Comparison of ENCODE assay signal across 9 mouse cellular contexts in the genomic region with DNA sequence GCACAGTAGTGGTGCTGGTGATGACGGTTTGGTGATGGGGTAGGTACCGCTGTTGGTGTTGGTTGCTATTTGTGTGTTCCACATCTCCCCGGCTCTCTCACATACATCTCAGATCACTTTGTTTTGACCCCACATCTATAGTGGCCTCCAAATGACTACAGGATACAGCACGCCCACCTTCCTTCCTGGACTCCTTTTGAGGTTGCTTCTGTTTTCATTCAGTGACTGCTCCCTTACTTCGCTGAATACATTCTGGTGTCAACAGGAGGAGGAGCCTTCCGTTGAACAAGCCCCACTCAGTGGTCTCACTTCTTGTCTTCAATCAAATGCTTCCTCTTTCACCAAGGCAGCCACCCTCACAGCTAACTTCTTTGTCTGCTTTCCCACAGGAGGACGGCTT. TPM values are rescaled to one million over a fixed set of nuclear protein-coding genes. Genes with fewer than 3 reads are reported as not detected.
DNase-seq lines count a peak whose midpoint lies in the region; ATAC-seq and TF ChIP-seq lines count a peak whose summit lies in the region.
"Had no signal": no experiment of that assay in that cellular context is flagged by ENCODE, and none has a peak within 500 bp of the region (broad histone marks: within the 10 kb centered on the region; RNA-seq: fewer than 3 reads in every experiment).

No protein-coding gene starts in this region.

- H3K4me1 ChIP-seq in heart, embryonic 15.5 days (replicated peaks), result peaks cover 23% of the 10 kb centered on the region
- H3K4me1 ChIP-seq in heart, embryonic 12.5 days (replicated peaks), result peaks cover 29% of the 10 kb centered on the region
- peaks cover 6% of the 10 kb centered on the region for H3K4me1 ChIP-seq in ES-Bruce4 (ENCODE audit: control insufficient read depth, insufficient read depth, low read length)
- H3K4me1 ChIP-seq in lung, postnatal 0 days (ENCODE audit: insufficient read depth, low read depth, low read length), result peaks cover 10% of the 10 kb centered on the region; the same call in 1 of the 2 replicates

- TF ChIP-seq POLR2A in ES-Bruce4 (IDR thresholded peaks at IDR 0.05; ENCODE audit: insufficient read depth, low read length), result no peak

- no peak for TF ChIP-seq CTCF in ES-Bruce4 (IDR thresholded peaks at IDR 0.05; ENCODE audit: low read depth, low read length)
- no peak for TF ChIP-seq CTCF in lung, postnatal 0 days (IDR thresholded peaks at IDR 0.05)

- no peak for ATAC-seq in heart, embryonic 15.5 days (replicated peaks; ENCODE audit: insufficient number of reproducible peaks, insufficient read depth, low FRiP score, low read depth)
- no peak for ATAC-seq in heart, embryonic 12.5 days (ENCODE audit: insufficient number of reproducible peaks, low FRiP score)
- no peak for ATAC-seq in lung, postnatal 0 days
- no peak for ATAC-seq in megakaryocyte-erythroid progenitor cell, adult 5-6 weeks (replicated peaks; ENCODE audit: low FRiP score, low TSS enrichment, poor library complexity, severe bottlenecking)

- no peak for TF ChIP-seq EP300 in ES-Bruce4 (IDR thresholded peaks at IDR 0.05; ENCODE audit: insufficient read depth, low read depth, low read length)
- no peak for TF ChIP-seq EP300 in lung, postnatal 0 days (IDR thresholded peaks at IDR 0.05)

- WGBS in heart, embryonic 15.5 days, result 49% methylated on average over 7 of the region's 7 CpGs
- WGBS in heart, embryonic 12.5 days, result 58% methylated on average over 7 of the region's 7 CpGs
- 50% methylated on average over 7 of the region's 7 CpGs for WGBS in lung, postnatal 0 days

- H3K9ac ChIP-seq in heart, embryonic 15.5 days, result no peak overlapping the region
- H3K9ac ChIP-seq in heart, embryonic 12.5 days, result no peak overlapping the region
- no peak overlapping the region for H3K9ac ChIP-seq in ES-Bruce4 (ENCODE audit: low read depth, poor library complexity, severe bottlenecking)
- no peak overlapping the region for H3K9ac ChIP-seq in lung, postnatal 0 days (replicated peaks; ENCODE audit: low read depth)

- peak overlapping the region; percentile 58 for H3K27ac ChIP-seq in heart, embryonic 15.5 days
- H3K27ac ChIP-seq in heart, embryonic 12.5 days (ENCODE audit: poor library complexity, severe bottlenecking), result no peak overlapping the region
- peak overlapping the region; percentile 96; the same call in 1 of the 2 replicates for H3K27ac ChIP-seq in ES-Bruce4 (ENCODE audit: insufficient read depth, low read length)
- no peak overlapping the region for H3K27ac ChIP-seq in lung, postnatal 0 days (ENCODE audit: low read length)

- no peaks in the 10 kb centered on the region for H3K9me3 ChIP-seq in heart, embryonic 15.5 days (replicated peaks)
- H3K9me3 ChIP-seq in heart, embryonic 12.5 days (replicated peaks), result no peaks in the 10 kb centered on the region
- H3K9me3 ChIP-seq in ES-Bruce4 (replicated peaks; ENCODE audit: control insufficient read depth, insufficient read depth, low read length, poor library complexity, severe bottlenecking), result no peaks in the 10 kb centered on the region
- H3K9me3 ChIP-seq in lung, postnatal 0 days (ENCODE audit: low read length), result no peaks in the 10 kb centered on the region

- H3K4me3 ChIP-seq in heart, embryonic 15.5 days, result no peak overlapping the region
- no peak overlapping the region for H3K4me3 ChIP-seq in heart, embryonic 12.5 days
- H3K4me3 ChIP-seq in ES-Bruce4 (ENCODE audit: low read depth, low read length), result no peak overlapping the region
- no peak overlapping the region for H3K4me3 ChIP-seq in lung, postnatal 0 days (ENCODE audit: low read depth, low read length)

- H3K27me3 ChIP-seq in heart, embryonic 15.5 days, result no peaks in the 10 kb centered on the region
- H3K27me3 ChIP-seq in heart, embryonic 12.5 days (replicated peaks), result no peaks in the 10 kb centered on the region
- no peaks in the 10 kb centered on the region for H3K27me3 ChIP-seq in ES-Bruce4 (ENCODE audit: control insufficient read depth, insufficient read depth, low read length, poor library complexity, severe bottlenecking)
- no peaks in the 10 kb centered on the region for H3K27me3 ChIP-seq in lung, postnatal 0 days (replicated peaks; ENCODE audit: insufficient read depth, low read length)

- H3K36me3 ChIP-seq in heart, embryonic 15.5 days, result no peaks in the 10 kb centered on the region
- no peaks in the 10 kb centered on the region for H3K36me3 ChIP-seq in heart, embryonic 12.5 days
- H3K36me3 ChIP-seq in ES-Bruce4 (ENCODE audit: control insufficient read depth, insufficient read depth, low read length, poor library complexity, severe bottlenecking), result peaks cover 5% of the 10 kb centered on the region
- H3K36me3 ChIP-seq in lung, postnatal 0 days (ENCODE audit: insufficient read depth, low read length), result no peaks in the 10 kb centered on the region

- peak; percentile 39 for DNase-seq in lung, postnatal 0 days (ENCODE audit: low spot score)
- peak; percentile 49 to 50 for DNase-seq in spleen, adult 18-20 months
- DNase-seq in testis, postnatal 14 days (ENCODE audit: low spot score), result no peak
- DNase-seq in retina, embryonic 14.5 days (ENCODE audit: low spot score), result no peak
- DNase-seq: kidney, adult 18-20 months had no signal

- H3K4me2 ChIP-seq in heart, embryonic 15.5 days, result no peak overlapping the region
- H3K4me2 ChIP-seq in heart, embryonic 12.5 days, result no peak overlapping the region
- no peak overlapping the region for H3K4me2 ChIP-seq in lung, postnatal 0 days (replicated peaks; ENCODE audit: low read depth, low read length)

RNA-seq across cellular contexts. Expression of a gene that starts 3.8 kb away (rescaled TPM):
- 1,030 and 1,510 TPM in 2 replicates for polyA plus RNA-seq in heart, embryonic 15.5 days (2015; fragmentation: Nextera tagmentation; extraction: Ambion mirVana)
- polyA plus RNA-seq in heart, embryonic 12.5 days (2016; fragmentation: Nextera tagmentation; extraction: Ambion mirVana), result 2,303 and 2,375 TPM in 2 replicates
- 1,250 and 1,380 TPM in 2 replicates for polyA plus RNA-seq in ES-Bruce4 (2011; ENCODE audit: insufficient read depth, insufficient read length, low read depth, missing spikeins)
- 2,084 and 2,244 TPM in 2 replicates for polyA plus RNA-seq in lung, postnatal 0 days (2015; fragmentation: Nextera tagmentation; extraction: Ambion mirVana)
- total RNA-seq in megakaryocyte-erythroid progenitor cell, adult 5-6 weeks (2014; fragmentation: Nextera tagmentation), result 259 and 304 TPM in 2 replicates
- total RNA-seq in megakaryocyte-erythroid progenitor cell, adult 5-6 weeks (2017), result 303 and 381 TPM in 2 replicates

RNA-seq across cellular contexts. Expression of a gene that starts 55.0 kb away (rescaled TPM):
- 40.7 and 41.0 TPM in 2 replicates for polyA plus RNA-seq in heart, embryonic 15.5 days (2015; fragmentation: Nextera tagmentation; extraction: Ambion mirVana)
- polyA plus RNA-seq in heart, embryonic 12.5 days (2016; fragmentation: Nextera tagmentation; extraction: Ambion mirVana), result 46.2 and 50.8 TPM in 2 replicates
- polyA plus RNA-seq in ES-Bruce4 (2011; ENCODE audit: insufficient read depth, insufficient read length, low read depth, missing spikeins), result 175 and 188 TPM in 2 replicates
- polyA plus RNA-seq in lung, postnatal 0 days (2015; fragmentation: Nextera tagmentation; extraction: Ambion mirVana), result 43.0 and 47.6 TPM in 2 replicates
- total RNA-seq in megakaryocyte-erythroid progenitor cell, adult 5-6 weeks (2014; fragmentation: Nextera tagmentation), result 46.9 and 63.7 TPM in 2 replicates
- 77.1 and 105 TPM in 2 replicates for total RNA-seq in megakaryocyte-erythroid progenitor cell, adult 5-6 weeks (2017)

Comparison
In these comparisons a context has a peak if more than half of its experiments do, and no peak if none do; other contexts are left out.
1. H3K27ac ChIP-seq: peak in heart, embryonic 15.5 days (single experiment) and ES-Bruce4 (single experiment); none in heart, embryonic 12.5 days (single experiment) and lung, postnatal 0 days (single experiment).
2. DNase-seq: peak in lung, postnatal 0 days (single experiment) and spleen, adult 18-20 months (2 of 2); none in testis, postnatal 14 days (single experiment) and retina, embryonic 14.5 days (single experiment).